Mouse (Mus musculus) layer of hippocampus, postnatal 14 days (tissue): ENCODE data around the gene Ryr2. TPM values are rescaled to one million over a fixed set of nuclear protein-coding genes. Genes with fewer than 3 reads are reported as not detected.
"Not testable (repeated sequence)": the region's sequence is repeated elsewhere in the genome, so short reads cannot be mapped to it uniquely, and the experiment has no call there.

Experiments
- DNase-seq, 2 experiments: peaks; one replicate each; pipeline ENCODE4 v3.0.0; 2021 to 2022; ENCODE audit warnings: low spot score in 2 of 2, mixed read lengths in 1 of 2
- total RNA-seq, 2 experiments: library from RNA; stranded (reverse); gene quantifications; 2 replicates each; pipeline ENCODE4 v1.2.3; 2021

The Ryr2 gene
- total RNA-seq, 2 experiments from 2014 or later = 158 to 178 TPM

GRCm38 (mm10) chr13:11567376-11567775 is 539.4 kb downstream of the Ryr2 start:
- DNase-seq = peak in 1 of 2 experiments; percentile 15

- no peak for DNase-seq
Measured at GRCm38 (mm10) chr13:11566486-11566885, 540.3 kb downstream of the Ryr2 start.

GRCm38 (mm10) chr13:11563224-11564024 is 543.3 kb downstream of the Ryr2 start:
- peak; percentile 67 to 76 for DNase-seq

- no peak for DNase-seq
Measured at GRCm38 (mm10) chr13:11549644-11550043, 557.1 kb downstream of the Ryr2 start.

- DNase-seq = not testable (repeated sequence)
Measured at GRCm38 (mm10) chr13:11549136-11549535, 557.6 kb downstream of the Ryr2 start.

GRCm38 (mm10) chr13:11545841-11546240 is 560.9 kb downstream of the Ryr2 start:
- no peak for DNase-seq

GRCm38 (mm10) chr13:11542546-11542945 is 564.2 kb downstream of the Ryr2 start:
- no peak for DNase-seq

GRCm38 (mm10) chr13:11536851-11537250 is 569.9 kb downstream of the Ryr2 start:
- no peak for DNase-seq

- DNase-seq = no peak
Measured at GRCm38 (mm10) chr13:11535874-11536273, 570.9 kb downstream of the Ryr2 start.

- DNase-seq = no peak
Measured at GRCm38 (mm10) chr13:11533265-11533664, 573.5 kb downstream of the Ryr2 start.

GRCm38 (mm10) chr13:11532014-11532890 is 574.5 kb downstream of the Ryr2 start:
- no peak for DNase-seq

- no peak for DNase-seq
Measured at GRCm38 (mm10) chr13:11523612-11524011, 583.1 kb downstream of the Ryr2 start.

GRCm38 (mm10) chr13:11520765-11521164 is 586.0 kb downstream of the Ryr2 start:
- no peak for DNase-seq

- no peak for DNase-seq
Measured at GRCm38 (mm10) chr13:11511540-11512177, 595.1 kb downstream of the Ryr2 start.

Other genes starting within 250 kb of the Ryr2 start
- gene Mtr, start 151.2 kb upstream of the Ryr2 start, total RNA-seq = 10 to 100 TPM; 17.9 to 18.3 TPM
- gene Actn2, start 233.8 kb upstream of the Ryr2 start, total RNA-seq = 10 to 100 TPM; 21.8 to 23.3 TPM